Mouse (Mus musculus) stomach, embryonic 14.5 days (tissue): Measurements from ENCODE around the gene Hoxd4. TPM values are rescaled to one million over a fixed set of nuclear protein-coding genes. Genes with fewer than 3 reads are reported as not detected.
A peak's percentile ranks its signal among the peaks of the same experiment; 100 is the strongest.

ENCODE experiments used
- ATAC-seq: fragments of 200-750 bp; cut with Nextera tagmentation; 2 replicates; pipeline ENCODE4 v1.8.0; 2017; ENCODE audit warnings: low read depth, moderate TSS enrichment; ENCODE audit not compliant: insufficient number of reproducible peaks, insufficient read depth, low FRiP score
- H3K27ac ChIP-seq: fragments of 300-500 bp; sonication (generic); 2 replicates; pipeline ENCODE4 v1.5.1; 2014; ENCODE audit warnings: mild to moderate bottlenecking, low read length, moderate library complexity, mixed read lengths
- H3K27me3 ChIP-seq: fragments of 300-500 bp; sonication (generic); 2 replicates; pipeline ENCODE4 v1.6.1; 2014; ENCODE audit warnings: low read length, control low read depth, mixed read lengths; ENCODE audit not compliant: control insufficient read depth, insufficient read depth
- H3K36me3 ChIP-seq: fragments of 300-500 bp; sonication (generic); 2 replicates; pipeline ENCODE4 v1.6.1; 2014; ENCODE audit warnings: mild to moderate bottlenecking, control low read depth, low read length, moderate library complexity, mixed read lengths; ENCODE audit not compliant: control insufficient read depth, insufficient read depth
- H3K4me1 ChIP-seq: fragments of 300-500 bp; sonication (generic); 2 replicates; pipeline ENCODE4 v1.6.1; 2014; ENCODE audit warnings: low read length, control low read depth, mixed read lengths; ENCODE audit not compliant: control insufficient read depth, insufficient read depth
- H3K4me2 ChIP-seq: fragments of 300-500 bp; sonication (generic); replicated peaks from 2 replicates; pipeline ENCODE4 v1.6.1; 2014; ENCODE audit warnings: low read depth, low read length, control low read depth
- H3K4me3 ChIP-seq: fragments of 300-500 bp; sonication (generic); 2 replicates; pipeline ENCODE4 v1.5.1; 2014; ENCODE audit warnings: low read depth, low read length, control low read depth
- H3K9ac ChIP-seq: fragments of 300-500 bp; sonication (generic); replicated peaks from 2 replicates; pipeline ENCODE4 v1.6.1; 2014; ENCODE audit warnings: low read depth, mild to moderate bottlenecking, control low read depth, low read length, moderate library complexity, mixed read lengths
- H3K9me3 ChIP-seq: fragments of 300-500 bp; sonication (generic); 2 replicates; pipeline ENCODE4 v1.6.1; 2016; ENCODE audit warnings: low read depth, low read length, control low read depth; ENCODE audit not compliant: control insufficient read depth
- WGBS: fragments of 180-500 bp; shearing (Covaris S2); extraction: QIAGEN DNeasy Blood & Tissue Kit; methylation state at CpG from one replicate; pipeline ENCODE4 v1.1.7; 2014; 5-methylcytosine and 5-hydroxymethylcytosine counted together
- polyA plus RNA-seq: library from polyadenylated mRNA; unstranded; fragments of >200 nt; fragmentation: Nextera tagmentation; extraction: Ambion mirVana; gene quantifications from 2 replicates; pipeline ENCODE4 v1.2.1, GENCODE M21; 2014

Gene Hoxd4
- polyA plus RNA-seq, 1 experiment from 2014 or later: 0.81 TPM

DNA sequence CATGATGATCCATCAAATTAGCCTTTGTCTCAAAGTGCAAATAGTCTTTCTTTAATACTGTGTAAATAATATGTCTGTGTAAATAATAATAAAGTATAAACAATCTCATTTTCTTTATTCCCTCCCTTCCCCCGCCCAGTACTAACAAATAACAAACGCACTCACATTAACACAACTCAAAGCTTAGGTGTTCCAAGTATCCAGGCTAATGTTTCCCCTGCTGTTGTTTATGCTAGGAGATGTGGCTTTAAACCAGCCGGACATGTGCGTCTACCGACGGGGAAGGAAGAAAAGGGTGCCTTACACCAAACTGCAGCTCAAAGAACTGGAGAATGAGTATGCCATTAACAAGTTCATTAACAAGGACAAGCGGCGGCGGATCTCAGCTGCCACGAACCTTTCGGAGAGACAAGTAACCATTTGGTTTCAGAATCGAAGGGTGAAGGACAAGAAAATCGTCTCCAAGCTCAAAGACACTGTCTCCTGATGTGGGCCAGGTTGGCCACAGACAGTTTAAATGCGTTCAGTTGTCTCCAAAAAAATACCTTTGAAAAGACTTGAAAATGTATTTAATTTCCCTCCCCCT is 42.0 kb upstream of the Hoxd4 start:
- Histone ChIP-seq H3K4me3 (no peak overlapping the region), H3K27me3 (peaks cover 80% of the 10 kb centered on the region), H3K36me3 (no peaks in the 10 kb centered on the region), H3K4me1 (peaks cover 6% of the 10 kb centered on the region; the same call in 1 of the 2 replicates), H3K9ac (no peak overlapping the region), H3K9me3 (no peaks in the 10 kb centered on the region), H3K4me2 (no peak overlapping the region), H3K27ac (no peak overlapping the region)
- 1% methylated on average over 14 of the region's 14 CpGs for WGBS
- no peak for ATAC-seq

DNA sequence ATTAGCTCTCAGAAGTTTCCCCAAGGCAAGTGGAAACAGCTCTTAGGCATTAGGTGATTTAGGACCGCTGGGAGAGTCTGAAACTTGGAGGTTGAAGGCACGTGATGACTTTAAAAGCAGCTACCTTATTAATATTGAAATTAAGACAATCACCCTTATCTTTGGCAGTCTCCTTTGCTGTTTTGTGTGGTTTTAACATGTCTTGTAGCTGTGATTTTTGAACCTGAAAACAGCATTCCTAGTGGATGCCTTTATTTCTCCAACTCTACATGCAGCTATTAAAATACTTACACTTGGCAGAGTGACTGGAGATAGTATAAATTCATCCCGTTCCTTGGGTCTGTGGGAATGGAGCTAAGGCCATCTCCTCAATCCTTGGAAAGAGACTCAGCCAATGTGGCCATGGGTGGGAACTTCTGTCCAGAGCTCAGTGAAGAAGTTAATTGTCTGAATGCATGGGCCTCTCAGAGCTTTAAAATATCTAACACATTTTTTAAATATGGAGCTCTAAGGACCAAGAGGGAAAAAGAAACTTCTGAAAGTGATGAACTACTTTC is 41.0 kb upstream of the Hoxd4 start:
- H3K9ac ChIP-seq: no peak overlapping the region
- H3K4me1 ChIP-seq: peaks cover 6% of the 10 kb centered on the region; the same call in 1 of the 2 replicates
- no peak overlapping the region for H3K4me3 ChIP-seq
- no peaks in the 10 kb centered on the region for H3K36me3 ChIP-seq
- WGBS: 3% methylated on average over 3 of the region's 3 CpGs
- no peak overlapping the region for H3K27ac ChIP-seq
- H3K4me2 ChIP-seq: no peak overlapping the region
- peaks cover 79% of the 10 kb centered on the region for H3K27me3 ChIP-seq
- no peaks in the 10 kb centered on the region for H3K9me3 ChIP-seq
- ATAC-seq: no peak

DNA sequence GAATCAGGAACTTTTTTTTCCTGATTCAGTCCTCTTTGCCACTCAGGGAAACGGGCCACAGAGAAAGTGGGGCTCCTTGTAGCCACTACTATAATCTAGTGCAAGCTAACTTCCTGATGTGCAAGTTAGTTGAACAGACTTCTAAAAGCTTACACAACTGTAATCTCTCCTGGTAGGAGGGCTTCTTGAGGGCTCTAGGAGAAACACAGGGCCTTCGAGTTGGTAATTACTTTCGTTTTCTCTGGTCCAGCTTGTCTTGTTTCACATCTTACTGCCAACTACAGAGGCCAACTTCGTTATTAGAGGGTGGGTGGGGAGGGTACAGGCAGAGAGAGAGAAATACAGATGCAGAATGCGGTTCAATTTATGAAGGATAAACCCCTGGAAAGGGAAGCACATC is 39.9 kb upstream of the Hoxd4 start:
- 6% methylated on average over 5 of the region's 5 CpGs for WGBS

DNA sequence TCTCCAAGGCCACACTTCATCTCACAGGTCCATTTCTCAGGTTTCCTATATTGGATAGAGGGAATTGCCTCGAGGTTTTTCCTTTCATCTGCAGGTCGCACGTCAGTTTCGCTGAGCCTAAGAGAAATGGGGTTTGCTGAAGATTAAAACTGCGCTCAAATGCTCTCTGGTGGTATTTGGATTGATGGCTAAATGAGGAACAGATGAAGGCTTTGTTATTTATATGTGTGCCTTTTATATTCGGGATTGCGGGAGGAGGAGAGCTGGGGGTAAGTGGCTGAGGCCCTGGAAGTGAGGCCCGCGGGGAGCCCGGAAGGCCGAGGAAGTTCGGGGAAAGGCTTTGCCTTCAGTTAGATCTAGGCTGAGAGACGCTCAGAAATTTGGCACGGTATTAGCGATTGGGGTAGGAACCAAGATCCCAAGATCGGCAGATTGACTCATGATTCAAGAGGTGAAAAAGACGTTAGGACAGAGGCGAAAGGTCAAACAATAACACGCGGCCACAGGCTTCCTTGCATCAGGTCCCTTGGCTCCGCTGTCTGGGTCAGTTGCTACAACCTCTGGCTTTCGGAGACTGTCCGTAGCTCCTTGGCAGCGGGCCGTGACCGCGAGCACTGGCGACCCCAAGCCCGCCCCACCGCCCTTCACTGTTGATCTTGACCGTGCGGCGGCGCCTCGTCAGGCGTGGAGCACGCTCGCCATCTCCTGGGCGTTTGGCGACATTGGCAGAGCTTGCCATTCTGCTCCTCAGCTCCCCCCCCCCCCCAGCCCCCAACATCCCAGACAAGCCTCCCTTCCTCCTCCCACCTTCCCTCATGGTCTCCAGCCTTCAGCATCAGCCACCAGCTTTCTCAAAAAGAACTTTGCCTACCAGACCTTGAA is 39.0 kb upstream of the Hoxd4 start:
- Histone ChIP-seq H3K27me3 (peaks cover 83% of the 10 kb centered on the region), H3K27ac (no peak overlapping the region), H3K9me3 (no peaks in the 10 kb centered on the region), H3K36me3 (no peaks in the 10 kb centered on the region), H3K4me3 (peak overlapping the region; percentile 19; the same call in 1 of the 2 replicates), H3K4me2 (peak overlapping the region; percentile 39), H3K4me1 (peaks cover 6% of the 10 kb centered on the region; the same call in 1 of the 2 replicates), H3K9ac (no peak overlapping the region)
- no peak for ATAC-seq
- 3% methylated on average over 40 of the region's 40 CpGs for WGBS

More for the DNA sequence above, 39.9 kb upstream of the Hoxd4 start:
- ATAC-seq: no peak
- Histone ChIP-seq H3K9ac (no peak overlapping the region), H3K36me3 (no peaks in the 10 kb centered on the region), H3K4me3 (no peak overlapping the region), H3K4me1 (peaks cover 6% of the 10 kb centered on the region; the same call in 1 of the 2 replicates), H3K27ac (no peak overlapping the region), H3K4me2 (no peak overlapping the region), H3K27me3 (peaks cover 82% of the 10 kb centered on the region), H3K9me3 (no peaks in the 10 kb centered on the region)

DNA sequence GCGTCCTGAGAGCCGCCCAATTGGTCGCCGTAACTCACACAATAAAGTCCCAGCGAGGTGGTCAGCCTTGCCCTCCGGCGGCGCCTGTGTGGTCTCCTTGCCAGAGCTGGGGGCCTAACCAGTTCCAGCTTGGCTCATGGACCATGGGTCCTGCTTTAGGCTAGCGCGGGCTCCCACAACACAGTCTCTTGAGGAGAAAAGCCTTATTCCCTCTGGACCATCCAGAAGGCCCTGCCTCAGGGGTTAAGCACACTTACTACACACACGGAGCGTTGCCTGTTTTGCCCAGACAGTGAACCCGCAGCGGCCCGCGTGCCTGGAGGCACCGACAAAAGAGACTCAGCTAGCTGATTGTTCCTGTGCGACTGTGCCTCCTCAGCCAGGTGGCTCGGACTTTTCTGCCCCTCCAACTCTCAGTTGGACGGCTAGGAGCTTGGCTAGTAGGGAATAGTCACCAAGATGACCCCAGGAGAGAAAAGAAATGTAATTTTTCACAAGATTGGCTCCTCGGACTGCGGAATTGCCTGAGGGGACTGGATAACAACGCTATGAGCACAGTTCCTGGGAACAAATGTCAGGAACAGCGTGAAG is 37.8 kb upstream of the Hoxd4 start:
- Histone ChIP-seq H3K27ac (no peak overlapping the region), H3K4me3 (no peak overlapping the region), H3K4me2 (no peak overlapping the region), H3K36me3 (no peaks in the 10 kb centered on the region), H3K27me3 (peaks cover 82% of the 10 kb centered on the region), H3K9me3 (no peaks in the 10 kb centered on the region), H3K9ac (no peak overlapping the region), H3K4me1 (0 out of 2 replicates have a peak, but pooled peaks cover 2% of the 10 kb centered on the region)
- WGBS: 2% methylated on average over 24 of the region's 24 CpGs
- no peak for ATAC-seq

- H3K4me2 ChIP-seq: no peak within 1 kb of the TSS
- no peak within 1 kb of the TSS for H3K9ac ChIP-seq
- ATAC-seq: no peak
- no peaks in the 10 kb centered on the region for H3K36me3 ChIP-seq
- peaks cover 83% of the 10 kb centered on the region for H3K27me3 ChIP-seq
- no peak within 1 kb of the TSS for H3K4me3 ChIP-seq
- no peaks in the 10 kb centered on the region for H3K9me3 ChIP-seq
- no peak within 1 kb of the TSS for H3K27ac ChIP-seq
- H3K4me1 ChIP-seq: 0 out of 2 replicates have a peak, but pooled peaks cover 2% of the 10 kb centered on the region
- 3% methylated on average over 47 of the region's 47 CpGs for WGBS
Observed at GRCm38 (mm10) chr2:74674881-74675665, 36.7 kb upstream of the Hoxd4 start, which contains the start of gene Hoxd12. Gene Hoxd12, plus strand, starts transcription at chr2:74675013.

- H3K9ac ChIP-seq: no peak overlapping the region
- no peak overlapping the region for H3K4me3 ChIP-seq
- WGBS: 7% methylated on average over 24 of the region's 24 CpGs
- H3K4me1 ChIP-seq: 0 out of 2 replicates have a peak, but pooled peaks cover 2% of the 10 kb centered on the region
- H3K36me3 ChIP-seq: no peaks in the 10 kb centered on the region
- ATAC-seq: no peak
- no peak overlapping the region for H3K4me2 ChIP-seq
- peaks cover 87% of the 10 kb centered on the region for H3K27me3 ChIP-seq
- H3K9me3 ChIP-seq: no peaks in the 10 kb centered on the region
- no peak overlapping the region for H3K27ac ChIP-seq
Observed at GRCm38 (mm10) chr2:74675666-74676282, 36.0 kb upstream of the Hoxd4 start.
